Mouse (Mus musculus) thymus, postnatal 36 days (tissue): ENCODE results near the gene Olfr91.

ENCODE experiments used
- DNase-seq, 2 experiments: peaks; one replicate each; pipeline ENCODE4 v3.0.0; 2022; ENCODE audit warnings: mixed read lengths in 2 of 2

The Olfr91 gene

GRCm38 (mm10) chr17:37056957-37057356 lies 41.1 kb downstream of the Olfr91 start:
- no peak for DNase-seq

GRCm38 (mm10) chr17:37051745-37052144 lies 46.3 kb downstream of the Olfr91 start:
- DNase-seq = no peak

- DNase-seq = no peak
These were observed 47.2 kb downstream of the Olfr91 start for GRCm38 (mm10) chr17:37050876-37051275.

- DNase-seq = peak in 1 of 2 experiments; percentile 21
These were observed 47.7 kb downstream of the Olfr91 start for GRCm38 (mm10) chr17:37050399-37050798.

- peak; percentile 62 to 69 for DNase-seq
These were observed 48.3 kb downstream of the Olfr91 start for GRCm38 (mm10) chr17:37049570-37050310.

GRCm38 (mm10) chr17:37048383-37048782 lies 49.7 kb downstream of the Olfr91 start:
- peak in 1 of 2 experiments; percentile 21 for DNase-seq

GRCm38 (mm10) chr17:37047981-37048380 lies 50.1 kb downstream of the Olfr91 start:
- no peak for DNase-seq

- DNase-seq = peak in 1 of 2 experiments; percentile 29
These were observed 50.6 kb downstream of the Olfr91 start for GRCm38 (mm10) chr17:37047332-37047976.

GRCm38 (mm10) chr17:37046312-37047112 lies 51.6 kb downstream of the Olfr91 start:
- DNase-seq = peak; percentile 78 to 80

GRCm38 (mm10) chr17:37045611-37046311 lies 52.3 kb downstream of the Olfr91 start, which contains the start of gene Gabbr1:
Gene Gabbr1, plus strand, starts transcription at chr17:37045966.
- DNase-seq = peak; percentile 88 to 90

GRCm38 (mm10) chr17:37044651-37045244 lies 53.3 kb downstream of the Olfr91 start:
- no peak for DNase-seq
